23 mouse cellular contexts compared by ENCODE assay signal in genomic region chr5:66156431-66156962, GRCm38 (mm10). TPM values are rescaled to one million over a fixed set of nuclear protein-coding genes. Genes with fewer than 3 reads are reported as not detected.
A peak's percentile ranks its signal among the peaks of the same experiment; 100 is the strongest.
DNase-seq lines count a peak whose midpoint lies in the region; ATAC-seq and TF ChIP-seq lines count a peak whose summit lies in the region.
"Had no signal": no experiment of that assay in that cellular context is flagged by ENCODE, and none has a peak within 500 bp of the region (broad histone marks: within the 10 kb centered on the region; RNA-seq: fewer than 3 reads in every experiment).

No protein-coding gene starts in this region.

- no peak overlapping the region for H3K9ac ChIP-seq in hindbrain, postnatal 0 days (replicated peaks; ENCODE audit: low read length)
- no peak overlapping the region for H3K9ac ChIP-seq in liver, postnatal 0 days (replicated peaks)
- no peak overlapping the region for H3K9ac ChIP-seq in liver, embryonic 11.5 days (ENCODE audit: low read depth, low read length)
- H3K9ac ChIP-seq: embryonic facial prominence, embryonic 15.5 days; heart, embryonic 13.5 days; liver, embryonic 14.5 days; neural tube, embryonic 13.5 days had no signal

- no peak overlapping the region for H3K27ac ChIP-seq in hindbrain, postnatal 0 days
- H3K27ac ChIP-seq in hindbrain, embryonic 10.5 days, result no peak overlapping the region
- peak overlapping the region; percentile 48; the same call in 1 of the 2 replicates for H3K27ac ChIP-seq in liver, postnatal 0 days (ENCODE audit: low read depth)
- no peak overlapping the region for H3K27ac ChIP-seq in liver, embryonic 11.5 days (ENCODE audit: low read depth, low read length)
- H3K27ac ChIP-seq: embryonic facial prominence, embryonic 15.5 days; gastrocnemius, adult 2 months; heart, embryonic 13.5 days; limb, embryonic 10.5 days; liver, embryonic 14.5 days; neural tube, embryonic 13.5 days; stomach, postnatal 0 days had no signal

- no peaks in the 10 kb centered on the region for H3K9me3 ChIP-seq in hindbrain, postnatal 0 days (ENCODE audit: low read length)
- H3K9me3 ChIP-seq in hindbrain, embryonic 10.5 days, result no peaks in the 10 kb centered on the region
- no peaks in the 10 kb centered on the region for H3K9me3 ChIP-seq in liver, postnatal 0 days (ENCODE audit: low read length)
- H3K9me3 ChIP-seq in liver, embryonic 11.5 days (ENCODE audit: control insufficient read depth, low read length), result no peaks in the 10 kb centered on the region
- H3K9me3 ChIP-seq: embryonic facial prominence, embryonic 15.5 days; heart, embryonic 13.5 days; limb, embryonic 10.5 days; neural tube, embryonic 13.5 days had no signal

- TF ChIP-seq POLR2A in brain, embryonic 14.5 days (IDR thresholded peaks at IDR 0.05; ENCODE audit: borderline replicate concordance, extremely low read depth, insufficient read depth, insufficient read length, poor library complexity, severe bottlenecking), result no peak

- TF ChIP-seq EP300 in liver, postnatal 0 days (IDR thresholded peaks at IDR 0.05; ENCODE audit: low read depth), result no peak

- H3K4me3 ChIP-seq in hindbrain, postnatal 0 days (ENCODE audit: low read length), result no peak overlapping the region
- H3K4me3 ChIP-seq in hindbrain, embryonic 10.5 days, result no peak overlapping the region
- H3K4me3 ChIP-seq in liver, postnatal 0 days (ENCODE audit: low read depth, low read length), result no peak overlapping the region
- no peak overlapping the region for H3K4me3 ChIP-seq in liver, embryonic 11.5 days (ENCODE audit: low read depth, low read length)
- H3K4me3 ChIP-seq: embryonic facial prominence, embryonic 15.5 days; gastrocnemius, adult 2 months; heart, embryonic 13.5 days; limb, embryonic 10.5 days; neural tube, embryonic 13.5 days had no signal

- no peaks in the 10 kb centered on the region for H3K36me3 ChIP-seq in hindbrain, postnatal 0 days (ENCODE audit: insufficient read depth, low read length)
- no peaks in the 10 kb centered on the region for H3K36me3 ChIP-seq in hindbrain, embryonic 10.5 days
- no peaks in the 10 kb centered on the region for H3K36me3 ChIP-seq in liver, postnatal 0 days (replicated peaks; ENCODE audit: insufficient read depth, low read length)
- H3K36me3 ChIP-seq in liver, embryonic 11.5 days (ENCODE audit: control insufficient read depth, insufficient read depth, low read length), result no peaks in the 10 kb centered on the region
- H3K36me3 ChIP-seq: embryonic facial prominence, embryonic 15.5 days; heart, embryonic 13.5 days; limb, embryonic 10.5 days; neural tube, embryonic 13.5 days had no signal

- ATAC-seq in hindbrain, postnatal 0 days, result no peak
- peak; percentile 49; the same call in 1 of the 2 replicates for ATAC-seq in liver, postnatal 0 days
- no peak for ATAC-seq in liver, embryonic 11.5 days (replicated peaks; ENCODE audit: low FRiP score)
- ATAC-seq: lung, postnatal 0 days had no signal

- WGBS in hindbrain, postnatal 0 days, result 36% methylated on average over 9 of the region's 9 CpGs
- 74% methylated on average over 9 of the region's 9 CpGs for WGBS in hindbrain, embryonic 10.5 days
- WGBS in liver, postnatal 0 days (ENCODE audit: insufficient replicate concordance), result 73% methylated on average over 9 of the region's 9 CpGs
- 84% methylated on average over 9 of the region's 9 CpGs for WGBS in liver, embryonic 11.5 days

- no peaks in the 10 kb centered on the region for H3K4me1 ChIP-seq in hindbrain, postnatal 0 days (ENCODE audit: insufficient read depth, low read length)
- peaks cover 13% of the 10 kb centered on the region for H3K4me1 ChIP-seq in hindbrain, embryonic 10.5 days (replicated peaks)
- peaks cover 10% of the 10 kb centered on the region; the same call in 1 of the 2 replicates for H3K4me1 ChIP-seq in liver, postnatal 0 days (ENCODE audit: insufficient read depth)
- no peaks in the 10 kb centered on the region; the same call in 1 of the 2 replicates for H3K4me1 ChIP-seq in liver, embryonic 11.5 days (replicated peaks; ENCODE audit: control insufficient read depth, insufficient read depth, low read length)
- H3K4me1 ChIP-seq: heart, embryonic 13.5 days had no signal

- no peak overlapping the region for H3K4me2 ChIP-seq in hindbrain, postnatal 0 days (ENCODE audit: low read depth, low read length)
- no peak overlapping the region for H3K4me2 ChIP-seq in liver, postnatal 0 days (ENCODE audit: low read depth, low read length)
- no peak overlapping the region for H3K4me2 ChIP-seq in liver, embryonic 11.5 days
- H3K4me2 ChIP-seq: embryonic facial prominence, embryonic 15.5 days; heart, embryonic 13.5 days; neural tube, embryonic 13.5 days had no signal

- DNase-seq in cerebellum, postnatal 10 days, result peak; percentile 21 to 33
- no peak for DNase-seq in cerebellum, adult 18-20 months
- peak; percentile 42 for DNase-seq in hindbrain, postnatal 0 days (ENCODE audit: low spot score)
- DNase-seq in hindbrain, embryonic 10.5 days (ENCODE audit: low spot score), result no peak
- no peak for DNase-seq in liver, postnatal 0 days
- DNase-seq in liver, embryonic 11.5 days (ENCODE audit: low spot score), result no peak
- peak; percentile 77 for DNase-seq in brain, embryonic 14.5 days (ENCODE audit: low read depth)
- no peak for DNase-seq in layer of hippocampus, postnatal 14 days (ENCODE audit: low spot score in 2 of 2)
- DNase-seq: B cell, adult 2 months; cerebellum, adult 9-10 months; embryo, embryonic 11 days; gastrocnemius, adult 2 months; heart, adult 11 months; heart, postnatal 36 days; right cerebral cortex, postnatal 25 days; thymus, postnatal 14 days had no signal

- H3K27me3 ChIP-seq in hindbrain, postnatal 0 days (ENCODE audit: insufficient read depth, low read length), result peaks cover 4% of the 10 kb centered on the region
- H3K27me3 ChIP-seq in hindbrain, embryonic 10.5 days (ENCODE audit: insufficient read depth, poor library complexity, severe bottlenecking), result peaks cover 31% of the 10 kb centered on the region
- H3K27me3 ChIP-seq in liver, postnatal 0 days (ENCODE audit: insufficient read depth, low read length), result peaks cover 4% of the 10 kb centered on the region; the same call in 1 of the 2 replicates
- H3K27me3 ChIP-seq in liver, embryonic 11.5 days (replicated peaks; ENCODE audit: control insufficient read depth, insufficient read depth, low read length), result peaks cover 22% of the 10 kb centered on the region
- H3K27me3 ChIP-seq: embryonic facial prominence, embryonic 15.5 days had no signal

- TF ChIP-seq CTCF in hindbrain, postnatal 0 days (IDR thresholded peaks at IDR 0.05; ENCODE audit: low read depth), result no peak
- TF ChIP-seq CTCF in liver, postnatal 0 days (IDR thresholded peaks at IDR 0.05; ENCODE audit: low read depth), result no peak
- TF ChIP-seq CTCF in brain, embryonic 14.5 days (IDR thresholded peaks at IDR 0.05; ENCODE audit: borderline replicate concordance, extremely low read depth, insufficient read depth, insufficient read length), result no peak

RNA-seq across cellular contexts. Expression of gene Rbm47, which starts 16.4 kb away (rescaled TPM):
- total RNA-seq in hindbrain, postnatal 0 days (2014; rRNA removed), result 2.5 and 2.6 TPM in 2 replicates
- 5.0 and 6.0 TPM in 2 replicates for polyA plus RNA-seq in hindbrain, postnatal 0 days (2015; fragmentation: Nextera tagmentation; extraction: Ambion mirVana)
- 7.3 and 9.9 TPM in 2 replicates for polyA plus RNA-seq in hindbrain, embryonic 10.5 days (2016; fragmentation: Nextera tagmentation; extraction: Ambion mirVana)
- polyA plus RNA-seq in liver, postnatal 0 days (2015; fragmentation: Nextera tagmentation; extraction: Ambion mirVana), result 20.5 and 22.8 TPM in 2 replicates
- polyA plus RNA-seq in liver, embryonic 11.5 days (2014; fragmentation: Nextera tagmentation; extraction: Ambion mirVana), result 13.5 and 13.9 TPM in 2 replicates
- 1.4 and 3.7 TPM in 2 replicates for polyA plus RNA-seq in brain, embryonic 14.5 days (2012; rRNA removed)
- 1 to 10 TPM; 1.5 to 5.4 TPM for total RNA-seq in layer of hippocampus, postnatal 14 days (2021)

Comparison
In these comparisons a context has a peak if more than half of its experiments do, and no peak if none do; other contexts are left out.
1. DNase-seq: peak in cerebellum, postnatal 10 days (2 of 2), hindbrain, postnatal 0 days (single experiment) and brain, embryonic 14.5 days (single experiment); none in cerebellum, adult 18-20 months (0 of 2), hindbrain, embryonic 10.5 days (single experiment), liver, postnatal 0 days (single experiment), liver, embryonic 11.5 days (single experiment) and layer of hippocampus, postnatal 14 days (0 of 2).